Mouse (Mus musculus) lung, postnatal 0 days (tissue): Measurements from ENCODE around the gene Has1.

Source experiments
- CTCF ChIP-seq: IDR thresholded peaks from 2 replicates; pipeline ENCODE4 v1.5.1; 2016; ENCODE audit warnings: antibody characterized with exemption, mild to moderate bottlenecking
- EP300 ChIP-seq: IDR thresholded peaks from 2 replicates; pipeline ENCODE4 v1.6.1; 2016; ENCODE audit warnings: antibody characterized with exemption, mild to moderate bottlenecking, control low read depth

DNA sequence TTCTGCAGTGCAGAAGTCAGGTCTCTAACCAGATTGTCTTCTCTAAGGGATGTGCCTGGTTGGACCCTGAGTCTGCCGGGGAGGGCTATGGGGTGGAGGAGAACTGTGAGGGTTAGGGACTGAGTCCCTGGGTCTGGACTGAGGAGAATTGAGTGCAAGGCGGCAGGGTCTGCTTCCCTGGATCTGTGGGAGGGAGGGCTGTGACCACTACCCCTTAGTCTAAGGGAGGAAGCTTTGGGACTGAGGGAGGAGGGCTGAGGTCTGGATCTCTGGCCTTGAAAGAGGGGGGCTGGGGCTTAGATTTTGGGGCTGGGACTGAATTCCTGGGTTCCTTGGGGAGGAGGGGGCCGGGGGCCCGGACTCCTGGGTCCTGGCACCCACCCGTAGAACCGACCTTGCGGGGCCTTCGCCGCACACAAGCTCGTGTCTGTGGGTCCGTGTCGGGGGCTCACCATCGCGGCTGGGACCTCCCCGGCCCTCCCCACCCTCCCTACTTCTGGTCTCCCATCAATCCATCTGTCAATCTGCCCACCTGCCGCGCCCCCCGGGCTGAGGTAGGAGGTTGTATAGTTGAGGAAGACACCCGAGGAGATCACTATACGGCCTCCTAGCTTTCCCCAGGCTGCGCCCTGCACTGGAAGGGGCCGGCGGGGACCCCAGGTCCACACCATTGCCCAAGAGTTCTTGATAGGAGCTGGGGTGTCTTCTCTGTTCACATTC, 25.0 kb downstream of the Has1 start:
- TF ChIP-seq CTCF (no peak), EP300 (no peak)
